Mouse (Mus musculus) forebrain, embryonic 10.5 days (tissue): ENCODE results near the gene Tfap2a. TPM values are rescaled to one million over a fixed set of nuclear protein-coding genes. Genes with fewer than 3 reads are reported as not detected.

Experiments used
- DNase-seq: peaks from one replicate; pipeline ENCODE4 v3.0.0-alpha.2; 2017; ENCODE audit warnings: low spot score; ENCODE audit errors: extremely low spot score
- H3K27ac ChIP-seq: fragments of 300-500 bp; sonication (generic); 2 replicates; pipeline ENCODE4 v1.5.1; 2016; ENCODE audit warnings: mild to moderate bottlenecking
- H3K27me3 ChIP-seq: fragments of 300-500 bp; sonication (generic); 2 replicates; pipeline ENCODE4 v1.6.1; 2016; ENCODE audit warnings: mild to moderate bottlenecking; ENCODE audit not compliant: poor library complexity, severe bottlenecking
- H3K36me3 ChIP-seq: fragments of 300-500 bp; sonication (generic); replicated peaks from 2 replicates; pipeline ENCODE4 v1.6.1; 2016; ENCODE audit warnings: mild to moderate bottlenecking, moderate library complexity
- H3K4me1 ChIP-seq: fragments of 300-500 bp; sonication (generic); 2 replicates; pipeline ENCODE4 v1.6.1; 2016
- H3K4me3 ChIP-seq: fragments of 300-500 bp; sonication (generic); 2 replicates; pipeline ENCODE4 v1.5.1; 2016; ENCODE audit warnings: mild to moderate bottlenecking, moderate library complexity
- H3K9me3 ChIP-seq: fragments of 300-500 bp; sonication (generic); 2 replicates; pipeline ENCODE4 v1.6.1; 2016; ENCODE audit warnings: mild to moderate bottlenecking, moderate library complexity
- WGBS: fragments of 180-500 bp; shearing (Covaris S2); methylation state at CpG from one replicate; pipeline ENCODE4 v1.1.7; 2016; 5-methylcytosine and 5-hydroxymethylcytosine counted together
- polyA plus RNA-seq: library from polyadenylated mRNA; unstranded; fragments of >200 nt; fragmentation: Nextera tagmentation; extraction: Ambion mirVana; gene quantifications from 2 replicates; pipeline ENCODE4 v1.2.1, GENCODE M21; 2016

Gene Tfap2a
- polyA plus RNA-seq, 1 experiment from 2014 or later = 5.1 TPM

DNA sequence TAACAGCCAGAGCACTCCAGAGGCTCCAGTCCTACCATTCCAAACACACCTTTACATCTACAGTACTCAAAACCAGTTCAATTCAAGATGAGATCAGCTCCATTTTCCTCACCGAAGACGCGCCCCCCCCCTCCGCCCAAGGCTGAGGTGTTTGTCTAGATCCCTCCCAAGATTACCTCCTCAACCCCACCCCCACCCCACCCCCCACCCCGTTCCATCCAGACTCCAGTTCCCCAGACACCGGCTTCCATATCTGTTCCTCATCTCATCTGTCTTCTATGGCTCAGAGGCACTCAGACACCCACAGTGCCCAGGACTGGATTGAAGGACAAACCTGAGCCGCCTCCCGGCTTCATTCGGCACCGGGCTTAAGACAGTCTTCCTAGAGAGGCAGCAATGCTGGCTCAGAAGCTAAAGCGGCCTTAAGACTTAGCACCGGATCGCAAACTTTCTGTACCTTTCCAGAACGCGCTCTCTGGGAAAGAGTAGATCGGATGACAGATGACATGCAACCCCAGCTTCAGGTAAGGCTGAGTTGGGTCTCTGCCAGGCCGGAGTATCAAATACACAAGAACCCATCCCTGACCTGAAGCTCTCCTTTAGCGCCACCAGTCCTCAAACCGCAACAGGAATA lies 2.7 kb upstream of the Tfap2a start:
- Histone ChIP-seq H3K9me3 (peaks cover 6% of the 10 kb centered on the region; the same call in 1 of the 2 replicates), H3K4me3 (no peak overlapping the region), H3K27me3 (peaks cover 100% of the 10 kb centered on the region), H3K27ac (no peak overlapping the region), H3K36me3 (no peaks in the 10 kb centered on the region), H3K4me1 (peaks cover 37% of the 10 kb centered on the region)
- DNase-seq = peak; percentile 27
- 1% methylated on average over 19 of the region's 19 CpGs for WGBS

DNA sequence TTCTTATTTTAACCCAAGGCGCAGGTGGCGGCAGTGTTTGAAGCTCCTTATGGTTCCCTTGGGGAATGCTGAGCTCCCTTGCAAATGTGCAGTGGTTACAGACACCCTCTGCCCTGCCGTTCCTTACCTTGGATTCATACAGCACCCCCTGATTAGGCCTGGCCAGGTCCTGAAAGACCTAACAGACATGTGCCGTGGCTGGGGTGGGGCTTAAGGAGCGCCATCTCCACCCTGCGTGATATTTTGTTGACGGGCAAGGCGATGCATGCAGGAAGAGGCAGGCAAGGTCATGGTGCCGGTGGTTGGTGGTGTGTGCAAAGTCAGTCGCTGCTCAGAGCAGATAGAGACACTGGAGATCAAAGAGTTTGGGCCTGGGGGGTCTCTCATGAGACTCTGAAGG lies 1.7 kb upstream of the Tfap2a start:
- H3K27ac ChIP-seq = no peak overlapping the region
- H3K9me3 ChIP-seq = no peaks in the 10 kb centered on the region
- WGBS = 3% methylated on average over 10 of the region's 10 CpGs
- H3K36me3 ChIP-seq = no peaks in the 10 kb centered on the region
- peaks cover 100% of the 10 kb centered on the region for H3K27me3 ChIP-seq
- no peak for DNase-seq
- H3K4me1 ChIP-seq = peaks cover 40% of the 10 kb centered on the region
- H3K4me3 ChIP-seq = no peak overlapping the region

DNA sequence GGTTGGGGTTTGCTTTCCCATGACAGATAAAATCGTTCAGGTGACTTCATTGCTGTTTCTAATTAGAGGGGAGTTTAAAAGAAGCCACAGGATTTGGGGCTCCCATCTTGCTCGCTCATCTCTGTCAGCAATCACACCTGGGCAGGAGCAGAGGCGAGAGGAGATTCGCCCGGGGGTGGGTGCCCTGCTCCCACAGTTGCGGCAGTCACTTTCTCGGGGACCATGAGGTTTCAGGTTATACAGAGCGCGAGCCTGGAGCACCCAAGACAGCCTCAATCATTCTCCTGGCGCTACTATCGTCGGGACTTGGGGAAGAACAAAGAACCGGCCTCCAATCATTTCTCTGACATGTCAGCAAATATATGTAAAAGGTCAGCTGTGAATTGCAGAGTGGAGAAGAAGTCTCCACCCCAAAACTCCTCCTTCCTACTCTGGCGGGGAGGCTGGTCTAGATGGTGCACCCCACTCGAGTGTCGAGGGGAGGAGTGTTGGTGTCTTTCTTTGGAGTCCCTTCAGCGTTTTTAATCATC lies 1.0 kb upstream of the Tfap2a start:
- Histone ChIP-seq H3K27me3 (peaks cover 100% of the 10 kb centered on the region), H3K4me3 (no peak overlapping the region), H3K4me1 (peaks cover 39% of the 10 kb centered on the region), H3K36me3 (no peaks in the 10 kb centered on the region), H3K27ac (no peak overlapping the region), H3K9me3 (no peaks in the 10 kb centered on the region)
- under 1% methylated on average over 17 of the region's 17 CpGs for WGBS
- no peak for DNase-seq

DNA sequence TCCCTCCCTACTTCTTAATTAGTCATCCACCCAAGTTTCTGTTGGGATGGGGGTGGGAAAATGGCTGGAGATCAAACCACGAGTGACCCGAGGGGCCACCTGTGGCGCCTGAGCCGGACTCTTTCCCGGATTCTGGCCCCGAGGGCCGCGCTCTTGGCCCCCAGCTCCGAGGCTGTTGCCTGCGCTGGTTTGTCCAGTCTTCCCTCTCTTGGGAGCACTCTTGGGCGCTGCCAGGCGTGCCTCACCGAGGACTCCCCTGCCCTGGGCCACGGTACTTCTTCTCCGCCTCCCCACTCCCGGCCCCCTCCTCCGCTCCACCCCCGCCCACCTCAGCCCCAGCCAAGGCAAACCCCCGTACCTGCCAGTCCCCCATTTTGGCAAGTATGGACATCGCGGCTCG lies 415 bp downstream of the Tfap2a start:
- Histone ChIP-seq H3K4me3 (peak overlapping the region; percentile 18; the same call in 1 of the 2 replicates), H3K9me3 (no peaks in the 10 kb centered on the region), H3K27me3 (peaks cover 100% of the 10 kb centered on the region), H3K36me3 (no peaks in the 10 kb centered on the region), H3K4me1 (peaks cover 52% of the 10 kb centered on the region), H3K27ac (no peak overlapping the region)
- peak; percentile 31 for DNase-seq
- WGBS = under 1% methylated on average over 19 of the region's 22 CpGs

DNA sequence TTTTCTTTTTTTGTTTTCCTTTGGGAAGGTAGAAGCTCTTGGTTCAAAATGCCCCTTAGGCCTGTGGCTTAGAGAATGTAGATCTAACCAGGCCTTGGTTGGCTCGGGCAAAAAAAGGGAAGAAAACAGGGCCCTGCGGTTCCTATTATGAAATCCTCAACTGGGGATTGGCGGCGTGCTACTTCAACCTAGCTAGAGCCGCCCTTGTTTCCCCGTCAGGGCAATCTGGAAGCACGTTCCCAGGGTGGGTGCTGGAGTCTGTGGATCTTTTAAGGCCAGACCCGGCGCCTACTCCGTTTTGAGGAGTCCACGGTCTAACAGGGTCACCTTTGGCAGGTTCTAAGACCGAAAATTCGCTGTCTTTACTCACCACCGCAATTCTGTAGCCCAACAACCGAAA lies 1.1 kb downstream of the Tfap2a start:
- peak; percentile 45 for DNase-seq
- H3K4me1 ChIP-seq = peaks cover 54% of the 10 kb centered on the region

DNA sequence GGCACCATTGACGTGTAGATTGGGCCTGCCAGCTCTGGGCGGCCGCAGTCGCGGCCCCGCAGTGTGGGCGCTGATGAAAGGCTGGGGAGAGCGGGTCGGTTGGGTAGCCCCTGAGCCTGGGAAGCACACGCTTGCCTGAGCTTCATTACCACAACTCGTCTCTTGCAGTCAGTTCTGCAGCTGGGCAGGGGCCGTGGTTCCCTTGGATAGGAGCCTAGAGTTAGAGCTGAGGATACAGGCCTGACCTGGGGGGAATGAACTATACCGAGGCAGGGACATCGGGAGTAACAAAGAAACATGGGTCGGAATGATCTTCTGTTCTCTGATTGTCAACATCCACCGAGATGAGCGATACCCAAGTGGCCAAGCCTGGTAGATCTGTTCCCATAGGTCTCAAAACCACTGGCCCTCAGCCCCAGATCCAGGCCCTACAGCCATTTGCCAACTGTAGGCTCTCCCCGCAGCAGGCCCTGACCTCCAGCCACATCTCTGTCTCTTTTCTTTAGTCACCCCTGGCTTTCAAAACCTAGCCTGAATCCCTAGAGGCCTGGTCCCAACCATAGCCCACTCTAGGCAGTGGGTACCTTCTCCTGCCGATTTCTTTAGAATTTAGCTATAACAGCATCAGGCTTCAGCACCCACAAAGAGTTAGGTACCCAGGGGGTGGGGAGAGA lies 1.9 kb downstream of the Tfap2a start:
- Histone ChIP-seq H3K27ac (0 out of 2 replicates have a peak overlapping the region, but pooled peaks have one; percentile 25), H3K36me3 (no peaks in the 10 kb centered on the region), H3K27me3 (peaks cover 100% of the 10 kb centered on the region), H3K9me3 (no peaks in the 10 kb centered on the region), H3K4me3 (peak overlapping the region; percentile 29), H3K4me1 (peaks cover 59% of the 10 kb centered on the region)
- peak; percentile 40 for DNase-seq
- WGBS = 3% methylated on average over 19 of the region's 19 CpGs

More for the DNA sequence above, 1.1 kb downstream of the Tfap2a start:
- WGBS = 2% methylated on average over 15 of the region's 15 CpGs
- Histone ChIP-seq H3K27me3 (peaks cover 100% of the 10 kb centered on the region), H3K4me3 (no peak overlapping the region), H3K27ac (no peak overlapping the region), H3K36me3 (no peaks in the 10 kb centered on the region), H3K9me3 (no peaks in the 10 kb centered on the region)

DNA sequence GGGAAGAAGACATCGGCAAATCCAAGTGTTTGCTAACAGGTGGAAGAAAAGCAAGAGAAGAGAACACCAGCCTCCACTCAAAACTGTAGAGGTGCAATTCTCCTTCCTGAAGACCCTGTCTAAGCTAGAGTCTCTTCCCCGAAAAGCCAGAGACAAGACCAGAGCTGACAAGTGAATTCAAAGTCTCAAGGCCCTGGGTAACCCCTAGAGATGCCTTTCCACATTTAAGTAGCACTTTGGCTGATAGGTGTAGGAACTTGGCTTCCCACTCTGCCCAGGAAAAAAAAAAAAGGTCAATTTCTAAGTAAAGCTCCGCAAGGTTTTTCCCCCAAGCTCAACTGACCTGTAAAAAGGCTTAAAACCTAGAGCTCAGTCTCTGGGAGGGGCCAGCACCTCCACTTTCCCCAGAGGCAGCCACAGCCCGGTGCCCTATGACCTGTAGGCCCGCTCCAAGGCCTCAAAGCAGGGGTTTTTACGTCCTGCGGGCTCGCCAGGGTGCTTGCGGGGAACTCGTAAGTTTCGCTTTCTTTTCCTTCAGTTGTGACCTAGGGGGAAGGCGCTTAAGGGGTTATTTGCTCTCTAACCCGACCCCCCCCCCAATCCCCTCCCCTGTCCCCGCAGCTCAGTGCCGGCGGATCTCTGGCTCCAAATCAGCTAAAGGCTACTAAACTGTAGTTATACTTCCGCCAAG lies 2.6 kb downstream of the Tfap2a start:
- peak overlapping the region; percentile 29 for H3K4me3 ChIP-seq
- peaks cover 66% of the 10 kb centered on the region for H3K4me1 ChIP-seq
- H3K9me3 ChIP-seq = no peaks in the 10 kb centered on the region
- no peak for DNase-seq
- H3K27me3 ChIP-seq = peaks cover 100% of the 10 kb centered on the region
- WGBS = 2% methylated on average over 17 of the region's 17 CpGs
- H3K36me3 ChIP-seq = no peaks in the 10 kb centered on the region
- 0 out of 2 replicates have a peak overlapping the region, but pooled peaks have one; percentile 25 for H3K27ac ChIP-seq

DNA sequence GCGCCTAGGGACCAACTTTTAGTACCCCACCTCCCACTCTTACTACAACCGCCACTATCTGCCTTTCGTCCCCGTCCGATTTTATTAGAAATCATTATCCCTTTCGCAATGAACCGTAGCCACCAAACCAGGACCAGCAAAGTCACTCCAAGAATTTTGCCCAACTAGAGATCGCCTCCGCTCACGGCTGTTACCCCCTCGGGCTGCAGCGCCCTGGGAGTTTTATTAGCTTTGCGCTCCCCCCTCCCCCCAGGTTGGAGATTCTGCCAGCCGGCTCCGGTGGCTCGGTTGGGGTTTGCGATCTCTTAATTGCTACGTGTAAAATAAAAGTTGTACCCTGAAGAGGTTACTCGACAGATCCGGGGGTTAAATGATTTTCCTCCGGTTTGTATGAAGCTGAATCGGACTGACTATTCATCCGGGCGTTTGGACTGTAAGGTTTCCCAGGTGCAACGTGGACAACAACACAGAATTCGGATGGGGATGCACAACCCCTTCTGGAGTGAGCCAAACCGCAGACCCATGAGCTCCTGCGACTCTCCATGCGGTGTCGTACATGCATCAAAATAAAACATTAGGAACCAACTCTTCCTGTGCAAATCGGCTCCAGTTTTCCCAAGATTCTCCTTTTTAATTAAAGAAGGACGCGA lies 3.7 kb downstream of the Tfap2a start:
- Histone ChIP-seq H3K9me3 (no peaks in the 10 kb centered on the region), H3K4me3 (peak overlapping the region; percentile 63), H3K27ac (no peak overlapping the region), H3K36me3 (no peaks in the 10 kb centered on the region), H3K4me1 (peaks cover 72% of the 10 kb centered on the region), H3K27me3 (peaks cover 99% of the 10 kb centered on the region)
- peak; percentile 44 for DNase-seq
- WGBS = under 1% methylated on average over 33 of the region's 33 CpGs

DNA sequence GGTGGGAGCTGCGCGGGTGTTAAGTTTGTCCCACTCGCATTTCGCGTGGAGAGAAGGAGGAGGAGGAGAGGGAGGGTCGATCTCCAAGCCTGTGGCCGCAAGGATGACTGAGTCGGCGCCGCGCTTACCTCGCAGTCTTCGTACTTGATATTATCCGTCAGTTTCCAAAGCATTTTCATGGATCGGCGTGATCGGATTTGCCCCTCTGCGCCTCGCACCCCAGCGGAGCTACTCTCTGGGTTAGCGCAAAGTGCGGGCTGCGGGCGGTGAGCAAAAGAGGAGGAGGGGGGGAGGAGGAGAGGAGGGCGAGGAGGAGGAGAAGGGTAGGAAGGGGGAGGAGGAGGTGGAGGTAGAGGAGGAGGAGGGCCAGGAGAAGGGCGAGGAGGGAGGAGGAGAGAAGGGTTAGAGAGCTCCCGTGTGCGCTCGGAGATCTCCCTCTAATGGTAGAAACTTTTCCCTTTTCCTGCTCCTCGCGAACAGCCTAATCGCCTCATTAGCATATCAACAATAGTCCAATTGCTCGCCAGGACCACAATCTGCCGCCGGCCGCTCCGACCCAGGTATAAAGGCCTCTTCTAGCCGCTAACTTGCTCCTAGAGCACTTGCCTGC lies 4.5 kb downstream of the Tfap2a start:
- WGBS = under 1% methylated on average over 36 of the region's 38 CpGs
- H3K27me3 ChIP-seq = peaks cover 99% of the 10 kb centered on the region
- H3K9me3 ChIP-seq = no peaks in the 10 kb centered on the region
- peak overlapping the region; percentile 51; the same call in 1 of the 2 replicates for H3K27ac ChIP-seq
- H3K4me3 ChIP-seq = peak overlapping the region; percentile 63
- H3K4me1 ChIP-seq = peaks cover 67% of the 10 kb centered on the region
- no peaks in the 10 kb centered on the region for H3K36me3 ChIP-seq
- DNase-seq = peak; percentile 72

DNA sequence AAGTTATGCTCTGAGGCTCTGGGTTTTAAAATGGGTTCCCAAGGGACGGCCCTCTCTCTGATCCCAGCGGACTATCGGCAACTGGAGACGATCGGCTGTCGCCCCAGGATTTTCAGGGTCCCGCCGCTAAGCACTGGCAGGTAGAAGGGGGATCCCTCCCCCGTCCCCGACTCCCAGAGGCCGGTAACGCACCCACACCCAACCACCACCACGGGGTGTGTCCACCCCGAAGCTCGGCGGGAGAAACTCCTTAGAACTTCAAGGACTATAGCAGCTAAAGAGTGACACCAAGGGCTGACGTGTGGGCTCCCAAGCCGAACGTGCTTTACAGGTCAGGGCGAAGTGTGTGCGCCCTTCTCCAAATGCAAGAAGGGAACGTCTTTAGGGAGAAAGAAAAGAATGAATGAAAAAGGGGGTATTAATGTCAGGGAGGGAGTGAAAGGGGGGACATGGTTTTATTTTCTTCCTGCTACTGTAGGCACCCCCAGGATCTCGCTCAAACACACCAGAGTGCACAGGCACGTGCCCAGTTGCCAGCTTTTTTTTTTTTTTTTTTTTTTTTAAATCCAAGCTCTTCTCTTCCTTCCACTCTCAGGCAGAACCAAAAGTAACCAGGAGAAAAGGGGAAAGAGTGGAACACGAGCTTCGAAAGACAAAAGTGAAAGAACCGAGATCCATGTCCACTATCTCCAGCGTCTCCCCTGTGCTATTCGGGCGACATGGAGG lies 5.2 kb downstream of the Tfap2a start:
- Histone ChIP-seq H3K4me3 (peak overlapping the region; percentile 63), H3K9me3 (no peaks in the 10 kb centered on the region), H3K36me3 (no peaks in the 10 kb centered on the region), H3K4me1 (peaks cover 66% of the 10 kb centered on the region), H3K27ac (peak overlapping the region; percentile 72; the same call in 1 of the 2 replicates), H3K27me3 (peaks cover 99% of the 10 kb centered on the region)
- peak; percentile 58 for DNase-seq
- WGBS = under 1% methylated on average over 30 of the region's 30 CpGs

DNA sequence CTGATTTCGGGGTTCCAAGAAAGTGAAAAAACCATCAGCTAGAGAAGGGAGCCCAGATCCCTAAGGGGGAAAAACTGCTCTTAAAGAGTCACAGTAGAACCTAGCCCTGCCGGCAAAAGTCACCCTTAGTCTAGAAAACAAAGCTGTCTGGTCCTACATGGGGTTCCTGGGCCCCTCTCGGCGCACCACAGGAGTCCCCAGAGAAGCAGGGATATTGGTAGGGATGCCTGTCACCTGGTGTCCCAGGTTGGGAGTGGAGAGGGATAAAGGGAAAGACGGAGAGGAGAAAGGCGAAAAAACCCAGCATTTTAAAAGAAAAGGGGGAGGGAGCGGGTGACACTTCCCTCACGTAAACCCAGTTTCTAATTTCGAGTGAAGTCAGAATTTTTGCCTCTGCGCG lies 6.1 kb downstream of the Tfap2a start:
- Histone ChIP-seq H3K9me3 (no peaks in the 10 kb centered on the region), H3K27ac (peak overlapping the region; percentile 92), H3K27me3 (peaks cover 98% of the 10 kb centered on the region), H3K4me3 (peak overlapping the region; percentile 63), H3K4me1 (peaks cover 62% of the 10 kb centered on the region), H3K36me3 (no peaks in the 10 kb centered on the region)
- under 1% methylated on average over 11 of the region's 11 CpGs for WGBS
- no peak for DNase-seq
